Comparison of ENCODE assay signal across 24 mouse cellular contexts in the genomic region with DNA sequence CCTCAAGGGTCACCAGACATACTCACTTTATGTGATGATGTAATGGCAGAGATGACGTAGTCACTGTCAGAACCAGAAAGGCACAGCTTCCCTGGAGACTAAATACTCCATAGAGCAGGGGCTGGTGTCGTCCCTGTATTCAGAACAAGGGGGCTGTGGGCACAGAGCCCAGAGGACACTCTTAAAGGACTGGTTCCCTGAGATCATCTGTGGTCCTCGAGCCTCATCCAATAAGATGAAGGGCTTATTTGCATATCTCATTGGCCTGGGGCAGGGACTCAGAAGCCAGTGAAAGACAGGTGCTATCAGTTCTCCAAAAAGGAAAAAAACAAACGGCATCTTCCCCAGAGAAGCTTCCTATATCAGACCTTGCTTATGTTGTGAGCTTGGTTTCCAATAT. TPM values are rescaled to one million over a fixed set of nuclear protein-coding genes. Genes with fewer than 3 reads are reported as not detected.
"Had no signal": no experiment of that assay in that cellular context is flagged by ENCODE, and none has a peak within 500 bp of the region (broad histone marks: within the 10 kb centered on the region; RNA-seq: fewer than 3 reads in every experiment).

No protein-coding gene starts in this region.

- H3K27ac ChIP-seq: liver, embryonic 14.5 days; macrophage; midbrain, embryonic 13.5 days; midbrain, embryonic 15.5 days; neural tube, embryonic 12.5 days; stomach, embryonic 15.5 days; stomach, postnatal 0 days had no signal

- H3K27me3 ChIP-seq: midbrain, embryonic 15.5 days had no signal

- H3K36me3 ChIP-seq: midbrain, embryonic 13.5 days; midbrain, embryonic 15.5 days; neural tube, embryonic 12.5 days; stomach, embryonic 15.5 days had no signal

- H3K9ac ChIP-seq: liver, embryonic 14.5 days; lung, embryonic 14.5 days; midbrain, embryonic 13.5 days; midbrain, embryonic 15.5 days; neural tube, embryonic 12.5 days; stomach, embryonic 15.5 days had no signal

- H3K4me2 ChIP-seq: lung, embryonic 14.5 days; midbrain, embryonic 11.5 days; midbrain, embryonic 13.5 days; midbrain, embryonic 15.5 days; neural tube, embryonic 12.5 days; stomach, embryonic 15.5 days had no signal

- H3K9me3 ChIP-seq: megakaryocyte, embryonic 14.5 days; midbrain, embryonic 13.5 days; midbrain, embryonic 15.5 days; neural tube, embryonic 12.5 days; stomach, embryonic 15.5 days had no signal

- DNase-seq: lung, adult 18-20 months; lung, embryonic 14.5 days; lung, postnatal 14 days; lung, postnatal 36 days; right cerebral cortex, postnatal 14 days; thymus, adult 2 months; thymus, postnatal 25 days; thymus, postnatal 4 days had no signal

- H3K4me3 ChIP-seq: megakaryocyte, embryonic 14.5 days; midbrain, embryonic 13.5 days; midbrain, embryonic 15.5 days; neural tube, embryonic 12.5 days; stomach, embryonic 15.5 days had no signal

- ATAC-seq: midbrain, embryonic 13.5 days; midbrain, embryonic 15.5 days had no signal

RNA-seq across cellular contexts. Expression of gene Nrl, which starts 0.7 kb away (rescaled TPM):
- total RNA-seq: megakaryocyte progenitor cell, adult 5-6 weeks; monocyte, adult 5-6 weeks; neutrophil, adult 5-6 weeks had no signal
- polyA plus RNA-seq: liver, embryonic 14.5 days; liver, embryonic 16.5 days; lung, embryonic 14.5 days; lung, embryonic 16.5 days; macrophage; midbrain, embryonic 11.5 days; stomach, embryonic 15.5 days; stomach, postnatal 0 days; urinary bladder, adult 2 months had no signal

RNA-seq across cellular contexts. Expression of gene Cpne6, which starts 13.8 kb away (rescaled TPM):
- total RNA-seq: megakaryocyte progenitor cell, adult 5-6 weeks; monocyte, adult 5-6 weeks; neutrophil, adult 5-6 weeks had no signal
- polyA plus RNA-seq: liver, embryonic 16.5 days; macrophage; spleen, adult 2 months had no signal

RNA-seq across cellular contexts. Expression of gene Carmil3, which starts 33.6 kb away (rescaled TPM):
- total RNA-seq: monocyte, adult 5-6 weeks; neutrophil, adult 5-6 weeks had no signal
